Mouse (Mus musculus) bone marrow, adult 2 months (tissue): Measurements from ENCODE around the gene 1520401A03Rik. TPM values are rescaled to one million over a fixed set of nuclear protein-coding genes. Genes with fewer than 3 reads are reported as not detected.

Source experiments
- H3K27ac ChIP-seq: fragments of 200-500 bp; 2 replicates; pipeline ENCODE4 v1.5.1; 2012; ENCODE audit warnings: low read depth, mild to moderate bottlenecking, control low read depth, inconsistent platforms, low read length; ENCODE audit not compliant: control insufficient read depth, poor library complexity, insufficient read depth
- H3K4me1 ChIP-seq: fragments of 200-500 bp; 2 replicates; pipeline ENCODE4 v1.6.1; 2011; ENCODE audit warnings: low read length; ENCODE audit not compliant: control insufficient read depth, insufficient read depth
- H3K4me3 ChIP-seq: fragments of 200-500 bp; replicated peaks from 2 replicates; pipeline ENCODE3; 2011; ENCODE audit warnings: mild to moderate bottlenecking, low read depth, low read length, control low read depth; ENCODE audit not compliant: control insufficient read depth
- CTCF ChIP-seq: fragments of 200-500 bp; IDR thresholded peaks from 2 replicates; pipeline ENCODE4 v1.5.1; 2011; ENCODE audit warnings: low read length, control low read depth; ENCODE audit not compliant: control insufficient read depth, insufficient read depth
- POLR2A ChIP-seq: fragments of 200-500 bp; IDR thresholded peaks from 2 replicates; pipeline ENCODE4 v1.6.1; 2011; ENCODE audit warnings: low read depth, mild to moderate bottlenecking, control low read depth, low read length, borderline replicate concordance; ENCODE audit not compliant: control insufficient read depth
- WGBS: fragments of 180-500 bp; shearing (Covaris S2); methylation state at CpG from one replicate; pipeline ENCODE4 v1.1.7; 2018; 5-methylcytosine and 5-hydroxymethylcytosine counted together
- polyA plus RNA-seq: library from polyadenylated mRNA; stranded (reverse); fragments of >200 nt; gene quantifications from 2 replicates; pipeline ENCODE4 v1.2.4, GENCODE M21; 2011; ENCODE audit warnings: low replicate concordance; ENCODE audit not compliant: missing spikeins, insufficient read depth, insufficient read length

1520401A03Rik gene
- polyA plus RNA-seq, 1 experiment, result 3.5 TPM

DNA sequence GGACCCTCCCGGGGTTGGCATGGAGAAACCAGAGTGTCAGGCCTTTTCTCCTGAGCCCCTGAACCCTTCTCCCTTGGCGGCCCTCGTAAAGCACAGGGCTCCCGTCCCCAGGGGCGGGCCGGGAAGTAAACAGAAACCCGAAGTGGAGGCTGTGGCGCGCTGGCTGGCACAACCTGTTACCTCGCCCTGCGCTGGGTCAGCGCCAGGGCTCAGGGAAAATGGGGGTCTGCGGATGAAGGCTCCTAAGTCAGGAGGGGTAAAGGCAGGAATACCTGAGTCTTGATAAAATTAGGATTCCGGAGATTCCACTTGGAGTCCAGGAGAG, 61.7 kb downstream of the 1520401A03Rik start:
- TF ChIP-seq POLR2A, result no peak
- TF ChIP-seq CTCF, result no peak
- H3K4me1 ChIP-seq, result no peaks in the 10 kb centered on the region; the same call in 1 of the 2 replicates
- 3% methylated on average over 14 of the region's 14 CpGs for WGBS
- no peak overlapping the region for H3K27ac ChIP-seq
- peak overlapping the region; percentile 23 for H3K4me3 ChIP-seq

GRCm38 (mm10) chr17:23660117-23660875, 62.3 kb downstream of the 1520401A03Rik start, which contains the start of gene Bicdl2:
Bicdl2 (plus strand) TSS chr17:23660506.
- Histone ChIP-seq H3K27ac (no peak within 1 kb of the TSS), H3K4me1 (no peaks in the 10 kb centered on the region; the same call in 1 of the 2 replicates), H3K4me3 (peak within 1 kb of the TSS; percentile 23)
- 5% methylated on average over 27 of the region's 27 CpGs for WGBS
- peak; percentile 65 for TF ChIP-seq CTCF
- no peak for TF ChIP-seq POLR2A

- no peak for TF ChIP-seq POLR2A
- no peak for TF ChIP-seq CTCF
- Histone ChIP-seq H3K4me3 (no peak overlapping the region), H3K27ac (no peak overlapping the region), H3K4me1 (peaks cover 3% of the 10 kb centered on the region; the same call in 1 of the 2 replicates)
- 49% methylated on average over 3 of the region's 3 CpGs for WGBS
These were observed 64.1 kb downstream of the 1520401A03Rik start for GRCm38 (mm10) chr17:23658450-23658849.

Other genes starting within 250 kb of the 1520401A03Rik start
- not detected in 2 replicates for gene Vmn2r117, start 243.1 kb downstream of the 1520401A03Rik start, polyA plus RNA-seq
- 3.6 and 4.3 TPM in 2 replicates for gene Zfp213, start 158.5 kb downstream of the 1520401A03Rik start, polyA plus RNA-seq
- not detected in 2 replicates for gene Zfp13, start 123.3 kb downstream of the 1520401A03Rik start, polyA plus RNA-seq
- 4.2 TPM in 1 of 2 replicates, not detected in the other for gene Zscan10, start 121.9 kb downstream of the 1520401A03Rik start, polyA plus RNA-seq
- 4.8 and 18.0 TPM in 2 replicates for gene Mmp25, start 77.5 kb downstream of the 1520401A03Rik start, polyA plus RNA-seq
- 0.66 and 2.2 TPM in 2 replicates for gene Bicdl2, start 62.3 kb downstream of the 1520401A03Rik start, polyA plus RNA-seq
- gene Hcfc1r1, start 49.2 kb downstream of the 1520401A03Rik start, polyA plus RNA-seq, result 28.3 and 54.3 TPM in 2 replicates
- 15.1 and 27.9 TPM in 2 replicates for gene Thoc6, start 48.9 kb downstream of the 1520401A03Rik start, polyA plus RNA-seq
- 18.0 TPM in 1 of 2 replicates, not detected in the other for gene Tnfrsf12a, start 45.3 kb downstream of the 1520401A03Rik start, polyA plus RNA-seq
- gene Cldn6, start 43.5 kb downstream of the 1520401A03Rik start, polyA plus RNA-seq, result 4.2 TPM in 1 of 2 replicates, not detected in the other
- gene Cldn9, start 38.8 kb downstream of the 1520401A03Rik start, polyA plus RNA-seq, result not detected in 2 replicates
- 48.5 and 85.5 TPM in 2 replicates for gene Pkmyt1, start 3.6 kb upstream of the 1520401A03Rik start, polyA plus RNA-seq
- gene Paqr4, start 18.1 kb upstream of the 1520401A03Rik start, polyA plus RNA-seq, result 6.4 and 8.1 TPM in 2 replicates
- gene Kremen2, start 23.1 kb upstream of the 1520401A03Rik start, polyA plus RNA-seq, result not detected in 2 replicates
- 5.5 and 11.2 TPM in 2 replicates for gene Flywch1, start 48.8 kb upstream of the 1520401A03Rik start, polyA plus RNA-seq
- not detected in 2 replicates for gene Flywch2, start 63.3 kb upstream of the 1520401A03Rik start, polyA plus RNA-seq
- gene Srrm2, start 67.7 kb upstream of the 1520401A03Rik start, polyA plus RNA-seq, result 328 and 487 TPM in 2 replicates
- 185 and 239 TPM in 2 replicates for gene Elob, start 106.4 kb upstream of the 1520401A03Rik start, polyA plus RNA-seq
- not detected in 2 replicates for gene Prss33, start 113.3 kb upstream of the 1520401A03Rik start, polyA plus RNA-seq
- gene Prss32, start 121.1 kb upstream of the 1520401A03Rik start, polyA plus RNA-seq, result not detected in 2 replicates
- gene Prss41, start 121.4 kb upstream of the 1520401A03Rik start, polyA plus RNA-seq, result not detected in 2 replicates
- not detected in 2 replicates for gene Prss21, start 145.3 kb upstream of the 1520401A03Rik start, polyA plus RNA-seq
- gene Dcpp1, start 158.1 kb upstream of the 1520401A03Rik start, polyA plus RNA-seq, result not detected in 2 replicates
- not detected in 2 replicates for gene Dcpp2, start 158.1 kb upstream of the 1520401A03Rik start, polyA plus RNA-seq
- not detected in 2 replicates for gene Dcpp3, start 194.7 kb upstream of the 1520401A03Rik start, polyA plus RNA-seq
- gene Sbp, start 218.9 kb upstream of the 1520401A03Rik start, polyA plus RNA-seq, result not detected in 2 replicates
- gene Sbpl, start 232.5 kb upstream of the 1520401A03Rik start, polyA plus RNA-seq, result not detected in 2 replicates